Mouse (Mus musculus) heart, postnatal 0 days (tissue): ENCODE results near the gene Cct7.

Source experiments
- CTCF ChIP-seq: IDR thresholded peaks from 2 replicates; pipeline ENCODE4 v1.5.1; 2016; ENCODE audit warnings: antibody characterized with exemption, control low read depth, low read depth
- EP300 ChIP-seq: IDR thresholded peaks from 2 replicates; pipeline ENCODE4 v1.6.1; 2016; ENCODE audit warnings: antibody characterized with exemption, low read depth

GRCm38 (mm10) chr6:85483843-85484721 lies 32.8 kb downstream of the Cct7 start:
- no peak for TF ChIP-seq CTCF
- no peak for TF ChIP-seq EP300
